Mouse (Mus musculus) intestine, embryonic 14.5 days (tissue): ENCODE results near the gene Pip5k1b. TPM values are rescaled to one million over a fixed set of nuclear protein-coding genes. Genes with fewer than 3 reads are reported as not detected.

Experiments
- ATAC-seq: fragments of 200-750 bp; cut with Nextera tagmentation; replicated peaks from 2 replicates; pipeline ENCODE4 v1.8.0; 2017; ENCODE audit warnings: low read depth, moderate number of reproducible peaks, moderate TSS enrichment, moderate library complexity; ENCODE audit not compliant: low FRiP score, low TSS enrichment
- DNase-seq: peaks from one replicate; pipeline ENCODE4 v3.0.0-alpha.2; 2018; ENCODE audit warnings: low spot score
- H3K27ac ChIP-seq: fragments of 300-500 bp; sonication (generic); 2 replicates; pipeline ENCODE4 v1.5.1; 2014; ENCODE audit warnings: low read depth, mild to moderate bottlenecking, control low read depth
- H3K27me3 ChIP-seq: fragments of 300-500 bp; sonication (generic); replicated peaks from 2 replicates; pipeline ENCODE4 v1.6.1; 2014; ENCODE audit warnings: low read length, control low read depth; ENCODE audit not compliant: control insufficient read depth, insufficient read depth
- H3K36me3 ChIP-seq: fragments of 300-500 bp; sonication (generic); 2 replicates; pipeline ENCODE4 v1.6.1; 2014; ENCODE audit warnings: low read length, control low read depth; ENCODE audit not compliant: control insufficient read depth, insufficient read depth
- H3K4me1 ChIP-seq: fragments of 300-500 bp; sonication (generic); replicated peaks from 2 replicates; pipeline ENCODE4 v1.6.1; 2014; ENCODE audit warnings: low read length, control low read depth, mixed read lengths; ENCODE audit not compliant: control insufficient read depth, insufficient read depth
- H3K4me2 ChIP-seq: fragments of 300-500 bp; sonication (generic); 2 replicates; pipeline ENCODE4 v1.6.1; 2014; ENCODE audit warnings: low read length
- H3K4me3 ChIP-seq: fragments of 300-500 bp; sonication (generic); 2 replicates; pipeline ENCODE4 v1.5.1; 2014; ENCODE audit warnings: low read depth, low read length, control low read depth, mixed read lengths
- H3K9ac ChIP-seq: fragments of 300-500 bp; sonication (generic); 2 replicates; pipeline ENCODE4 v1.6.1; 2014; ENCODE audit warnings: mild to moderate bottlenecking, low read length
- H3K9me3 ChIP-seq: fragments of 300-500 bp; sonication (generic); 2 replicates; pipeline ENCODE4 v1.6.1; 2016; ENCODE audit warnings: low read length, control low read depth; ENCODE audit not compliant: control insufficient read depth
- WGBS: fragments of 180-500 bp; shearing (Covaris S2); extraction: QIAGEN DNeasy Blood & Tissue Kit; methylation state at CpG from one replicate; pipeline ENCODE4 v1.1.7; 2014; 5-methylcytosine and 5-hydroxymethylcytosine counted together
- polyA plus RNA-seq: library from polyadenylated mRNA; unstranded; fragments of >200 nt; fragmentation: Nextera tagmentation; extraction: Ambion mirVana; gene quantifications from 2 replicates; pipeline ENCODE4 v1.2.1, GENCODE M21; 2014

The Pip5k1b gene
- polyA plus RNA-seq, 1 experiment from 2014 or later = 12.4 TPM

GRCm38 (mm10) chr19:24259390-24260351, 296.0 kb downstream of the Pip5k1b start:
- H3K4me2 ChIP-seq = no peak overlapping the region
- H3K27ac ChIP-seq = no peak overlapping the region
- H3K27me3 ChIP-seq = no peaks in the 10 kb centered on the region
- H3K36me3 ChIP-seq = peaks cover 9% of the 10 kb centered on the region; the same call in 1 of the 2 replicates
- 77% methylated on average over 12 of the region's 12 CpGs for WGBS
- no peak for ATAC-seq
- DNase-seq = no peak
- no peak overlapping the region for H3K4me3 ChIP-seq
- no peaks in the 10 kb centered on the region for H3K9me3 ChIP-seq
- no peak overlapping the region for H3K9ac ChIP-seq
- H3K4me1 ChIP-seq = no peaks in the 10 kb centered on the region

- 73% methylated on average over 5 of the region's 5 CpGs for WGBS
- Histone ChIP-seq H3K4me1 (no peaks in the 10 kb centered on the region), H3K27me3 (no peaks in the 10 kb centered on the region), H3K27ac (no peak overlapping the region), H3K4me3 (no peak overlapping the region), H3K9ac (no peak overlapping the region), H3K36me3 (peaks cover 4% of the 10 kb centered on the region; the same call in 1 of the 2 replicates), H3K9me3 (no peaks in the 10 kb centered on the region), H3K4me2 (no peak overlapping the region)
- ATAC-seq = no peak
- DNase-seq = no peak
Observed at GRCm38 (mm10) chr19:24258368-24258767, 297.3 kb downstream of the Pip5k1b start.

DNA sequence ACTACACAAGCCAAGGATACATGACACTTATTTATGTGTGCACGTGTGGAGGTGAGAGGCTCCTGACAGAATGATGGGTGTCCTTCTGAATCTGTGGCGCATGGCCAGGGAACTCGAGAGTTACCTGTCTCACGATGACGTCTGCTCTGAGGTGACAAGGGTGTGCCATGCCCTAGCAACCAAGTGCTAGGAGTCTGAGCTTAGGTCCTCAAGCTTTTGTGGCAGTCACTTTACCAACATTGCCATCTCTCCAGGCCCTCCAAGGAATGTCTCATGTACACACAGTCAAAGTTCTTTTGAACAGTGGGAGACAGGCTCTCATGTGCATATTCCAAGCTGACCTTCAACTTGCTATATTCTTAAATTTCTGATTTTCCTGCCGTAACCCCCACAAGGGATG, 297.7 kb downstream of the Pip5k1b start:
- 84% methylated on average over 6 of the region's 6 CpGs for WGBS

DNA sequence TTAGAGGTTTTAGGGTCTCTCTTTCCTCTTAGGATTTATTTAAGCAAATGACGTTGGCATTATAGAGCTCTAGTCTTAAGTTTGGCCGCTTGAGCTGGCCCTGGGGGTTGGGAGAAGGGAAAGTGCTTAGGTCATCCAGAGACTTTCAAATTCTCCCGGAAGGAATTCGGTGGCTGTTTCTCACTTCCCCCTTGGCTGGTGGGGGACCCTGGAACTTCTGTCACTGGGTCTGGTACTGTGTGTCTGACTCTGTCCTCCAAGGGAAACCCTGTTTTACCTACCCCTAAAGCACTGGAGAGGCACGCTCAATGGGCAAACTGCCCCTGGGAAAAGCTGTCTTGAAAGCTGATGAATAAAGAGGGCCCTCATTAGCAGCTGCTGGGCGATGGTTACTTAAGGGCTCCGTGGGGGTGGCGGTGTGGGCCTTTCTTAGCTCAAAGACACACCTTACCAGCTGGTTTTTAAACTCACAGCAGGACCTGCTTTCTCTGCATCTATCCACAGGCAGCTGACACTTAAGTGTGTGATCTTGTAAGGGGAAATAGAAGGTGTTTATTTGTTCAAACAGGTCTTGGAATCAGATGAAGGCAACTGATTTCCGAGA, 301.9 kb downstream of the Pip5k1b start:
- H3K4me1 ChIP-seq = 0 out of 2 replicates have a peak, but pooled peaks cover 3% of the 10 kb centered on the region
- no peak overlapping the region for H3K27ac ChIP-seq
- no peaks in the 10 kb centered on the region for H3K27me3 ChIP-seq
- no peak overlapping the region for H3K9ac ChIP-seq
- H3K36me3 ChIP-seq = no peaks in the 10 kb centered on the region
- no peak overlapping the region for H3K4me3 ChIP-seq
- whole genome bisulfite sequencing = 30% methylated on average over 9 of the region's 9 CpGs
- ATAC-seq (no peak), DNase-seq (no peak)
- no peak overlapping the region for H3K4me2 ChIP-seq
- no peaks in the 10 kb centered on the region for H3K9me3 ChIP-seq

More for the DNA sequence above, 297.7 kb downstream of the Pip5k1b start:
- no peak overlapping the region for H3K9ac ChIP-seq
- DNase-seq (no peak), ATAC-seq (no peak)
- no peak overlapping the region for H3K27ac ChIP-seq
- H3K4me1 ChIP-seq = no peaks in the 10 kb centered on the region
- peaks cover 4% of the 10 kb centered on the region; the same call in 1 of the 2 replicates for H3K36me3 ChIP-seq
- no peaks in the 10 kb centered on the region for H3K9me3 ChIP-seq
- no peaks in the 10 kb centered on the region for H3K27me3 ChIP-seq
- no peak overlapping the region for H3K4me3 ChIP-seq
- H3K4me2 ChIP-seq = no peak overlapping the region

DNA sequence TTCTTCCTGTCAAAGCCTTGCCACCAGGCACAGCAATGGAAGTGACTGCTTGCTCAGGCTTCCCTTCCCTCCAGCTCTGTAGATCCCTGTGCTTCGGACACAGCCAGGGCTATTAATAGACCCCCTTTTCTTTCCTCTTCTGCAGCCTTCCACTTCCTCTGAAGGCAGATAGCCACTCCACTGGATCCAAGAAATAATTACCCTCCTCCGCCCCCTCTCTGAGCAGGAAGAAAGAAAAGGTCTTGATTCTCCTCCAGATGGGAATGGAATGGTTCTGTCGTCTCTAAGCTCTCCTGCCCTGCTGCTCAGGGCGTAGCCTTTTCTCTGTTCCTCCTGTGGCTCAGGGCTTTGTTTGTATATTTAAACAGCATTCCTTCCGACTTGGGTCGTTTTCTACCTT, 303.8 kb downstream of the Pip5k1b start:
- Histone ChIP-seq H3K9ac (no peak overlapping the region), H3K4me2 (no peak overlapping the region; the same call in 1 of the 2 replicates), H3K4me3 (no peak overlapping the region), H3K27me3 (no peaks in the 10 kb centered on the region), H3K4me1 (0 out of 2 replicates have a peak, but pooled peaks cover 3% of the 10 kb centered on the region), H3K36me3 (no peaks in the 10 kb centered on the region), H3K9me3 (no peaks in the 10 kb centered on the region), H3K27ac (no peak overlapping the region)
- ATAC-seq (no peak), DNase-seq (no peak)
- WGBS = 10% methylated on average over 6 of the region's 6 CpGs

Other genes with a start within 250 kb of the Pip5k1b start
- gene Fam122a, start 78.5 kb downstream of the Pip5k1b start, polyA plus RNA-seq = 43.6 and 48.9 TPM in 2 replicates
- gene Tmem252, start 118.1 kb upstream of the Pip5k1b start, polyA plus RNA-seq = 8.7 and 8.9 TPM in 2 replicates